Mouse (Mus musculus) liver, postnatal 0 days (tissue): Measurements from ENCODE around the gene Nod2. TPM values are rescaled to one million over a fixed set of nuclear protein-coding genes. Genes with fewer than 3 reads are reported as not detected.

Experiments
- ATAC-seq: fragments of 200-750 bp; cut with Nextera tagmentation; 2 replicates; pipeline ENCODE4 v1.8.0; 2017; ENCODE audit warnings: mild to moderate bottlenecking, moderate library complexity
- DNase-seq: peaks from one replicate; pipeline ENCODE4 v3.0.0-alpha.2; 2016
- H3K27ac ChIP-seq: fragments of 300-500 bp; sonication (generic); 2 replicates; pipeline ENCODE4 v1.5.1; 2014; ENCODE audit warnings: antibody characterized with exemption, moderate library complexity, mild to moderate bottlenecking, low read depth
- H3K27me3 ChIP-seq: fragments of 300-500 bp; sonication (generic); 2 replicates; pipeline ENCODE4 v1.6.1; 2014; ENCODE audit warnings: low read length, control low read depth, mixed read lengths; ENCODE audit not compliant: insufficient read depth
- H3K36me3 ChIP-seq: fragments of 300-500 bp; sonication (generic); replicated peaks from 2 replicates; pipeline ENCODE4 v1.6.1; 2014; ENCODE audit warnings: mild to moderate bottlenecking, control low read depth, low read length, moderate library complexity, mixed read lengths; ENCODE audit not compliant: insufficient read depth
- H3K4me1 ChIP-seq: fragments of 300-500 bp; sonication (generic); 2 replicates; pipeline ENCODE4 v1.6.1; 2014; ENCODE audit warnings: antibody characterized with exemption, mild to moderate bottlenecking, control low read depth; ENCODE audit not compliant: insufficient read depth
- H3K4me2 ChIP-seq: fragments of 300-500 bp; sonication (generic); 2 replicates; pipeline ENCODE4 v1.6.1; 2014; ENCODE audit warnings: low read depth, mild to moderate bottlenecking, low read length, moderate library complexity, mixed read lengths
- H3K4me3 ChIP-seq: fragments of 300-500 bp; sonication (generic); 2 replicates; pipeline ENCODE4 v1.5.1; 2014; ENCODE audit warnings: low read depth, low read length
- H3K9ac ChIP-seq: fragments of 300-500 bp; sonication (generic); replicated peaks from 2 replicates; pipeline ENCODE4 v1.6.1; 2014; ENCODE audit warnings: mild to moderate bottlenecking, moderate library complexity
- H3K9me3 ChIP-seq: fragments of 300-500 bp; sonication (generic); 2 replicates; pipeline ENCODE4 v1.6.1; 2016; ENCODE audit warnings: mild to moderate bottlenecking, control low read depth, low read length, mixed read lengths
- CTCF ChIP-seq: sonication (generic); IDR thresholded peaks from 2 replicates; pipeline ENCODE4 v1.5.1; 2016; ENCODE audit warnings: antibody characterized with exemption, low read depth
- EP300 ChIP-seq: IDR thresholded peaks from 2 replicates; pipeline ENCODE4 v1.6.1; 2016; ENCODE audit warnings: antibody characterized with exemption, low read depth, mild to moderate bottlenecking
- WGBS: fragments of 180-500 bp; shearing (Covaris S2); extraction: QIAGEN DNeasy Blood & Tissue Kit; methylation state at CpG from one replicate; pipeline ENCODE4 v1.1.7; 2014; ENCODE audit not compliant: insufficient replicate concordance; 5-methylcytosine and 5-hydroxymethylcytosine counted together
- polyA plus RNA-seq: library from polyadenylated mRNA; unstranded; fragments of >200 nt; fragmentation: Nextera tagmentation; extraction: Ambion mirVana; gene quantifications from 2 replicates; pipeline ENCODE4 v1.2.1, GENCODE M21; 2015

Gene Nod2
- polyA plus RNA-seq, 1 experiment from 2014 or later = 0.07 TPM

DNA sequence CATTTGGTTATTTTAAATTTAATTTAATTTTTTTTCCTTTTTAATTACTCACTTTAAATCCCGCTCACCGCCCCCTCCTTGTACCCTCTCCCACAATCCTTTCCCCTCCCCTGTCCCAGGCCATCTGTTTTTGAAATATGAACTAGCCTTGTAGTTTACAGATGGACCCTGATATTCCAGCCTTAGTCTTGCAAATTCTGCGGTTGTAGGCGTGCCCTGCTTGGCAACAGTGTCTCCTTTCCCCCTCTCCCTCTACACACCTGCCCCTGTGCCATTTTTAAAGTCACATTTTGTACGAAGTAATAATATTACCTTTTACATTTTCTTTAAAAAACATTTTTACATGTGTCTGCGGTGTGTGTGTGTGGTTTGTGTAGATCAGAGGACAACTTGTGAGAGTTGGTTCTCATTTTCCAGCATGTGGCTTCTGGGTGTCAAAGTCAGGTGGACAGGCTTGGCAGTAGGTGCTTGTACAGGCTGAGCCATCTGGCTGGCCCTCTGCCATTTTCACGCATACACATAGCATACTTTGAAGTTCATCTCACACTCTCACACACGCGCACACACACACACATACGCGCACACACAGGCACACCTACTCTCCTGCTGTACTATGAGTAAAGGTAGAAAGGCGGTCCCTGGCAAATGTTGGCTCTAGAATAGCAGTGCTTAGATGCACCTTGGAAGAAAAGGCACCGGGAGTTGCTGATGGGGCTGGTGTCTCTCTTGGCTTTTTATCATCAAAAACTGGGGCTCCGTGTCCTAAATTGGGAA is 18.9 kb upstream of the Nod2 start:
- ATAC-seq (no peak), DNase-seq (no peak)
- no peak overlapping the region for H3K27ac ChIP-seq
- H3K9ac ChIP-seq = no peak overlapping the region
- 70% methylated on average over 14 of the region's 14 CpGs for WGBS
- H3K4me2 ChIP-seq = peak overlapping the region; percentile 66
- peaks cover 10% of the 10 kb centered on the region for H3K27me3 ChIP-seq
- no peak for TF ChIP-seq EP300
- no peak for TF ChIP-seq CTCF
- H3K9me3 ChIP-seq = no peaks in the 10 kb centered on the region
- H3K4me1 ChIP-seq = peaks cover 10% of the 10 kb centered on the region
- H3K4me3 ChIP-seq = peak overlapping the region; percentile 35
- peaks cover 35% of the 10 kb centered on the region for H3K36me3 ChIP-seq

DNA sequence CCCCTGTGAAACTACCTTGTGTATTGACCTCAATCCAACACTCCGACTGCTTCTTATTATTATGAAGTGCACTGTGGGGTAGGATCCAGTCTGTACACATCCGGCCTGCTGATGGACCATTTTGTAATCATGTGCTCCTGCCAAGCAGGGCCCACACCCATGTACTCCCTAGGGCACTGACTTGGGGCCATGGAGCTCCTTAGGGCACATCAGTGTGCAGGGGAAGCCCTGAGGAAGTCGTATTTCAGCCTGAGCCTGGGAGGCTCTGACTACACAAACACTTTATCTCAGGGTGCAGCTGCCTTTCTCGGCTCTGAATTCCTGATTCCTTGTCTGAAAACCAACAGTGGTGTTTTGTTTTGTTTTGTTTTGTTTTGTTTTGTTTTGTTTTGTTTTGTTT is 16.9 kb upstream of the Nod2 start:
- TF ChIP-seq CTCF (no peak), EP300 (no peak)
- Histone ChIP-seq H3K9me3 (no peaks in the 10 kb centered on the region), H3K9ac (no peak overlapping the region), H3K36me3 (peaks cover 35% of the 10 kb centered on the region), H3K27me3 (peaks cover 10% of the 10 kb centered on the region), H3K4me2 (no peak overlapping the region), H3K4me3 (no peak overlapping the region), H3K4me1 (peaks cover 25% of the 10 kb centered on the region), H3K27ac (no peak overlapping the region)
- WGBS = 60% methylated on average over 4 of the region's 4 CpGs
- ATAC-seq (no peak), DNase-seq (no peak)

GRCm38 (mm10) chr8:88631081-88631480 is 16.0 kb upstream of the Nod2 start:
- peaks cover 25% of the 10 kb centered on the region for H3K4me1 ChIP-seq
- H3K27ac ChIP-seq = no peak overlapping the region
- no peak overlapping the region for H3K4me2 ChIP-seq
- H3K9me3 ChIP-seq = no peaks in the 10 kb centered on the region
- peak; percentile 57 for TF ChIP-seq CTCF
- no peak for TF ChIP-seq EP300
- H3K27me3 ChIP-seq = peaks cover 10% of the 10 kb centered on the region
- ATAC-seq (no peak), DNase-seq (peak; percentile 29)
- H3K36me3 ChIP-seq = peaks cover 35% of the 10 kb centered on the region
- H3K9ac ChIP-seq = no peak overlapping the region
- no peak overlapping the region for H3K4me3 ChIP-seq

DNA sequence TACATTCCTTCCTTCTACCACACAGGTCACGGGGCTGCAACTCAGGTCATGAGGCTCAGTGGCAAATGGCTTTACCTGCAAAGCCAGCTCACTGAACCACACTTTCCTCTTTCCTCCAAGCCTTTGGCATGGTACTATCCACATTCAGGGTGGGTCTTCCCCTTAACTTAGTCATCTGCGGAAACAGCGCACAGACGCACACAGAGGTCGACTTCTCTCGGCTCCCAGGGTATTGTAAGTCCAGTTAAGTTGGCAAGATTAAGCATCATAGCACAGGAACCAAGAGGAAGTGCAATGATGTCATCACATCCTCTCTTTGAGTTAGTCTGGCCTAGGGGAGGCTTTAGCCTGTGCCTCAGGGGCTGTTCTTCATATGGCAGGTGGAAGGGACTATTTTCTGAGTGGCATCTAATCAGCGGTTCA is 13.8 kb upstream of the Nod2 start:
- no peak overlapping the region for H3K9ac ChIP-seq
- H3K9me3 ChIP-seq = no peaks in the 10 kb centered on the region
- ATAC-seq = no peak; the same call in 1 of the 2 replicates
- no peak overlapping the region for H3K4me3 ChIP-seq
- peaks cover 6% of the 10 kb centered on the region; the same call in 1 of the 2 replicates for H3K27me3 ChIP-seq
- peaks cover 27% of the 10 kb centered on the region for H3K4me1 ChIP-seq
- WGBS = 47% methylated on average over 7 of the region's 7 CpGs
- H3K36me3 ChIP-seq = peaks cover 30% of the 10 kb centered on the region
- H3K4me2 ChIP-seq = 0 out of 2 replicates have a peak overlapping the region, but pooled peaks have one; percentile 9
- TF ChIP-seq EP300 (no peak), CTCF (no peak)
- no peak for DNase-seq
- H3K27ac ChIP-seq = peak overlapping the region; percentile 34; the same call in 1 of the 2 replicates

- H3K9ac ChIP-seq = peak within 1 kb of the TSS; percentile 70
- ATAC-seq (peak; percentile 86), DNase-seq (peak; percentile 60)
Measured at GRCm38 (mm10) chr8:88635474-88636397, 11.4 kb upstream of the Nod2 start, which contains the start of gene Snx20. Gene Snx20, minus strand, starts transcription at chr8:88636128.

More at GRCm38 (mm10) chr8:88635474-88636397, 11.4 kb upstream of the Nod2 start, which contains the start of gene Snx20:
- Histone ChIP-seq H3K4me2 (peak within 1 kb of the TSS; percentile 72), H3K9me3 (no peaks in the 10 kb centered on the region), H3K4me1 (peaks cover 30% of the 10 kb centered on the region), H3K4me3 (peak within 1 kb of the TSS; percentile 63), H3K27me3 (no peaks in the 10 kb centered on the region), H3K36me3 (peaks cover 11% of the 10 kb centered on the region; the same call in 1 of the 2 replicates), H3K27ac (peak within 1 kb of the TSS; percentile 84)
- 24% methylated on average over 14 of the region's 14 CpGs for WGBS
- TF ChIP-seq EP300 (no peak), CTCF (no peak)
